Mouse (Mus musculus): Measurements from ENCODE around the gene Tm4sf5.

DNA sequence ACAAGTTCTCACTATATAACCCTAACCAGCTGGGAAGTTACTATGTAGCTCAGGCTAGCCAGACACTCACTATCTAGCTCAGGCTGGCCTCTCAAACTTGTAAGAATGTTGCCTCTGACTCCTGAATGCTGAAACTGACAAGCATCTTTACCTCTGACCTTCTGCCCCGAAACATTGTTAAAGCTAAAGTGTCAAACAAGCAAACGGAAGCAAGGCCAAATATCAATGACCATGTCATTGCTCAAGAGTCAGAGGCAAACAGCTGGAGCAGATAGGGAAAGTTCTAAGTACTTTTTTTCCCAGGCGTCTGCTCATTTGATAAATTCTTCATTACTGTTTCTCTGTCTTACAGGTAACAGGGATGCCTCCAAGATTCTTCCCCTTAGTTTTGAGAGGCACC is 3.0 kb upstream of the Tm4sf5 start:
- TF ChIP-seq CTCF (IDR thresholded peaks at IDR 0.05; ENCODE audit: borderline replicate concordance, insufficient read depth, low read depth, low read length) (no peak), POLR2A (IDR thresholded peaks at IDR 0.05; ENCODE audit: borderline replicate concordance, insufficient read depth, low read length) (no peak)

All from cerebellum, adult 2 months (tissue).